Mouse (Mus musculus): Measurements from ENCODE around the gene Mff. TPM values are rescaled to one million over a fixed set of nuclear protein-coding genes. Genes with fewer than 3 reads are reported as not detected.

Gene Mff
- total RNA-seq (2021), result 100 to 1,000 TPM; 138 to 144 TPM
- long read RNA-seq, experiment 1, transcript Mff-202 (9 exons, 1,894 nt), result minor isoform, 15 of 218 reads
- long read RNA-seq, experiment 1, transcript Mff-208 (8 exons, 1,645 nt), result minor isoform, 11 of 218 reads
- long read RNA-seq, experiment 1, transcript Mff-201 (8 exons, 1,706 nt), result minor isoform, 6 of 218 reads
- long read RNA-seq, experiment 1, transcript Mff-212 (11 exons, 2,087 nt), result major isoform, 19 of 218 reads
- long read RNA-seq, experiment 1, partial matches to known transcripts, result 1 of 218 reads
- long read RNA-seq, experiment 1, other reads (novel, unspliced or antisense), result 165 of 218 reads
- long read RNA-seq, experiment 2, transcript Mff-212 (11 exons, 2,087 nt), result major isoform, 22 of 191 reads
- long read RNA-seq, experiment 2, transcript Mff-201 (8 exons, 1,706 nt), result minor isoform, 6 of 191 reads
- long read RNA-seq, experiment 2, transcript Mff-202 (9 exons, 1,894 nt), result minor isoform, 16 of 191 reads
- long read RNA-seq, experiment 2, transcript Mff-208 (8 exons, 1,645 nt), result minor isoform, 12 of 191 reads
- long read RNA-seq, experiment 2, partial matches to known transcripts, result 0 of 191 reads
- long read RNA-seq, experiment 2, other reads (novel, unspliced or antisense), result 135 of 191 reads

- intact Hi-C loops (cut with DNase I), result no loop called here
- DNase-seq, result peak; percentile 95
- TF ChIP-seq CTCF (IDR thresholded peaks at IDR 0.05), result no peak
- Histone ChIP-seq H3K27ac (peak within 1 kb of the TSS; percentile 96), H3K4me3 (peak within 1 kb of the TSS; percentile 89)
Observed at GRCm38 (mm10) chr1:82724339-82725025, at the start of gene Mff. Gene Mff, plus strand, starts transcription at chr1:82724890.

GRCm38 (mm10) chr1:82686328-82686727 lies 38.4 kb upstream of the Mff start:
- Histone ChIP-seq H3K4me3 (no peak overlapping the region), H3K27ac (no peak overlapping the region)
- no peak for DNase-seq
- no peak for TF ChIP-seq CTCF (IDR thresholded peaks at IDR 0.05)
- intact Hi-C loops (cut with DNase I), result no loop called here

- Histone ChIP-seq H3K4me3 (no peak overlapping the region), H3K27ac (no peak overlapping the region)
- no peak for TF ChIP-seq CTCF (IDR thresholded peaks at IDR 0.05)
- DNase-seq, result no peak
- intact Hi-C loops (cut with DNase I), result no loop called here
Observed at GRCm38 (mm10) chr1:82686866-82687265, 37.8 kb upstream of the Mff start.

- TF ChIP-seq CTCF (IDR thresholded peaks at IDR 0.05), result no peak
- intact Hi-C loops (cut with DNase I), result no loop called here
- DNase-seq, result no peak
- Histone ChIP-seq H3K27ac (no peak overlapping the region), H3K4me3 (no peak overlapping the region)
Observed at GRCm38 (mm10) chr1:82687931-82688330, 36.8 kb upstream of the Mff start.

GRCm38 (mm10) chr1:82695915-82696314 lies 28.8 kb upstream of the Mff start:
- intact Hi-C loops (cut with DNase I), result no loop called here
- H3K27ac ChIP-seq, result no peak overlapping the region
- DNase-seq, result no peak
- no peak for TF ChIP-seq CTCF (IDR thresholded peaks at IDR 0.05)
- H3K4me3 ChIP-seq, result no peak overlapping the region

GRCm38 (mm10) chr1:82717816-82718512 lies 6.7 kb upstream of the Mff start:
- Histone ChIP-seq H3K4me3 (no peak overlapping the region), H3K27ac (no peak overlapping the region)
- DNase-seq, result no peak
- intact Hi-C loops (cut with DNase I), result no loop called here
- no peak for TF ChIP-seq CTCF (IDR thresholded peaks at IDR 0.05)

GRCm38 (mm10) chr1:82725026-82725874 lies 560 bp downstream of the Mff start:
- intact Hi-C loops (cut with DNase I), result no loop called here
- TF ChIP-seq CTCF (IDR thresholded peaks at IDR 0.05), result no peak
- peak overlapping the region; percentile 96 for H3K27ac ChIP-seq
- DNase-seq, result peak; percentile 91
- peak overlapping the region; percentile 89 for H3K4me3 ChIP-seq

- TF ChIP-seq CTCF (IDR thresholded peaks at IDR 0.05), result no peak
- Histone ChIP-seq H3K4me3 (peak overlapping the region; percentile 89), H3K27ac (peak overlapping the region; percentile 96)
- intact Hi-C loops (cut with DNase I), result no loop called here
- no peak for DNase-seq
Observed at GRCm38 (mm10) chr1:82725875-82726185, 1.1 kb downstream of the Mff start.

- H3K27ac ChIP-seq, result no peak overlapping the region
- H3K4me3 ChIP-seq, result no peak overlapping the region
- no peak for DNase-seq
- TF ChIP-seq CTCF (IDR thresholded peaks at IDR 0.05), result no peak
- intact Hi-C loops (cut with DNase I), result no loop called here
Observed at GRCm38 (mm10) chr1:82726482-82726881, 1.8 kb downstream of the Mff start.

GRCm38 (mm10) chr1:82733357-82733756 lies 8.7 kb downstream of the Mff start:
- TF ChIP-seq CTCF (IDR thresholded peaks at IDR 0.05), result no peak
- DNase-seq, result no peak
- Histone ChIP-seq H3K4me3 (no peak overlapping the region), H3K27ac (no peak overlapping the region)
- intact Hi-C loops (cut with DNase I), result no loop called here

GRCm38 (mm10) chr1:82738066-82738465 lies 13.4 kb downstream of the Mff start:
- no peak for TF ChIP-seq CTCF (IDR thresholded peaks at IDR 0.05)
- DNase-seq, result no peak
- intact Hi-C loops (cut with DNase I), result no loop called here
- no peak overlapping the region for H3K27ac ChIP-seq
- no peak overlapping the region for H3K4me3 ChIP-seq

GRCm38 (mm10) chr1:82741539-82741938 lies 16.8 kb downstream of the Mff start:
- TF ChIP-seq CTCF (IDR thresholded peaks at IDR 0.05), result no peak
- Histone ChIP-seq H3K27ac (no peak overlapping the region), H3K4me3 (no peak overlapping the region)
- intact Hi-C loops (cut with DNase I), result no loop called here
- DNase-seq, result no peak
